Mouse (Mus musculus): ENCODE measurements around the gene Ifitm7. TPM values are rescaled to one million over a fixed set of nuclear protein-coding genes. Genes with fewer than 3 reads are reported as not detected.

The Ifitm7 gene
- polyA plus RNA-seq, 1 experiment from 2014 or later = 0.49 TPM

DNA sequence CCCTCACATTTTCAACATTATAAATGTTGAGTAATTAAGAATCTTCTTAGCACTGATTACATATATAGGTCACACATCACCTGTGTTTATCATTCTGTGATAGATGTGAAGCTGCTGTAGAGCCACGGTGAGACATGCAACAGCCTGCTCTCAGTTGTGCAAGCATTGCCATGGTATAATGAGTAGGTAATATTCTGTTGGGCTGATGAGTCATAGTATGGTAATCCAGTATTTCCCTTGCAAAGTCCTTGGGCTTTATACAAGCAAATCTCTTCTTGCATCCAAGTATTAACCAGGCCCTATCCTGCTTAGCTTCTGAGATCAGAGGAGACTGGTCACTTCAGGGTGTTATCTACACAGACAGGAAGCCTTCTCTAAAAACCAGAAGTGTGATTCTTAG is 17.6 kb downstream of the Ifitm7 start:
- Histone ChIP-seq H3K9ac (no peak overlapping the region), H3K4me2 (replicated peaks) (no peak overlapping the region), H3K4me1 (no peaks in the 10 kb centered on the region), H3K27ac (no peak overlapping the region), H3K9me3 (replicated peaks) (no peaks in the 10 kb centered on the region), H3K4me3 (no peak overlapping the region), H3K36me3 (no peaks in the 10 kb centered on the region), H3K27me3 (no peaks in the 10 kb centered on the region)
- WGBS = 97% methylated on average over 1 of the region's 1 CpGs
- ATAC-seq (ENCODE audit: low FRiP score) = no peak

DNA sequence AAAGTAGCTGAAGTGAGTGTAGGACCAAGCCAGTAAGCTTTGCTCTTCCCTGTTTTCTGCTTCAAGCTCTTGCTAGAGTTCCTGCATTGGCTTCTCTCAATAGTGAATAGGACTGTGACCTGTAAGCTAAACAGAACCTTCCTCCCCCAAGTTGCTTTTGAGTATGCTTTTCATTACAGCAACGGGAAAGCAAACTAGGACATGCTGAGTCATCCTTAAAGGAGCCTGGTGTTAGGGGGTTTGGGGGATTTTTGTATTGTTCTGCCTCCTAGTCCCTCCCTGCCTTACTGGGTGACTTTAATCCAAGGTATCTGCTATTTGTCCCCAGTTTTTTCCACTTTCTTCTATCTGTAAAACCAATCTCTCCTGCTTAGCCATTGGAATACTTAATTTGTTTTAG is 24.6 kb downstream of the Ifitm7 start:
- Histone ChIP-seq H3K4me3 (no peak overlapping the region), H3K9ac (no peak overlapping the region), H3K4me1 (no peaks in the 10 kb centered on the region), H3K36me3 (no peaks in the 10 kb centered on the region), H3K4me2 (replicated peaks) (no peak overlapping the region), H3K9me3 (replicated peaks) (no peaks in the 10 kb centered on the region), H3K27me3 (no peaks in the 10 kb centered on the region), H3K27ac (no peak overlapping the region)
- ATAC-seq (ENCODE audit: low FRiP score) = no peak
- WGBS = 42% methylated on average over 1 of the region's 1 CpGs

GRCm38 (mm10) chr16:13951245-13951644 is 35.4 kb downstream of the Ifitm7 start:
- H3K4me3 ChIP-seq = no peak overlapping the region

DNA sequence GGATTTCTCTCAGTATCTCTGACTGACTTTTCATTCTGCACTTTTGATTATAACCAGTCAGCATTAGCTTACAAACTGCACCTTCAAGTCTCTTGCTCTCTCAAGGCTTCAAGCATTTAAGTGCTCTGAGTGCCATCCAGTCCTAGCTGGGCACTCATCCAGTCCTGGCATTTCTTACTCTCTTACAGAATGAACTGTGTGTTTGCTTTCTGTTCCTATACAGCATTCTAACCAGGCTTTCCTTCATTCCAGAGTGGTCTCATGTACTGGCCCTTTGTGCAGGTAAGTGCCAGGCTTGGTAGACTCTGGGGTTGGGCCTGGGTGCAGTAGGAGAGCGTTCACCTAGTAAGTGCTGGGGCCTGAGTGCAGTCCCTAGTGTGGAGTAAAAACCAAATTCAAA is 40.4 kb downstream of the Ifitm7 start:
- Histone ChIP-seq H3K4me2 (replicated peaks) (no peak overlapping the region), H3K27me3 (peaks cover 7% of the 10 kb centered on the region), H3K36me3 (no peaks in the 10 kb centered on the region), H3K9me3 (replicated peaks) (no peaks in the 10 kb centered on the region), H3K4me1 (peaks cover 2% of the 10 kb centered on the region), H3K27ac (no peak overlapping the region), H3K4me3 (no peak overlapping the region), H3K9ac (no peak overlapping the region)
- 96% methylated on average over 1 of the region's 1 CpGs for WGBS
- ATAC-seq (ENCODE audit: low FRiP score) = no peak

More at GRCm38 (mm10) chr16:13951245-13951644, 35.4 kb downstream of the Ifitm7 start:
- Histone ChIP-seq H3K4me1 (no peaks in the 10 kb centered on the region), H3K27me3 (no peaks in the 10 kb centered on the region), H3K27ac (no peak overlapping the region), H3K36me3 (no peaks in the 10 kb centered on the region), H3K9me3 (replicated peaks) (no peaks in the 10 kb centered on the region), H3K9ac (no peak overlapping the region), H3K4me2 (replicated peaks) (no peak overlapping the region)
- ATAC-seq (ENCODE audit: low FRiP score) = no peak
- WGBS = 82% methylated on average over 3 of the region's 3 CpGs

- peaks cover 12% of the 10 kb centered on the region for H3K4me1 ChIP-seq
- peaks cover 13% of the 10 kb centered on the region for H3K27me3 ChIP-seq
- no peaks in the 10 kb centered on the region for H3K9me3 ChIP-seq (replicated peaks)
- no peaks in the 10 kb centered on the region for H3K36me3 ChIP-seq
- no peak overlapping the region for H3K9ac ChIP-seq
- ATAC-seq (ENCODE audit: low FRiP score) = no peak
- H3K27ac ChIP-seq = no peak overlapping the region
- WGBS = 81% methylated on average over 4 of the region's 4 CpGs
- no peak overlapping the region for H3K4me2 ChIP-seq (replicated peaks)
- no peak overlapping the region for H3K4me3 ChIP-seq
Observed at GRCm38 (mm10) chr16:13945153-13945552, 41.5 kb downstream of the Ifitm7 start.

DNA sequence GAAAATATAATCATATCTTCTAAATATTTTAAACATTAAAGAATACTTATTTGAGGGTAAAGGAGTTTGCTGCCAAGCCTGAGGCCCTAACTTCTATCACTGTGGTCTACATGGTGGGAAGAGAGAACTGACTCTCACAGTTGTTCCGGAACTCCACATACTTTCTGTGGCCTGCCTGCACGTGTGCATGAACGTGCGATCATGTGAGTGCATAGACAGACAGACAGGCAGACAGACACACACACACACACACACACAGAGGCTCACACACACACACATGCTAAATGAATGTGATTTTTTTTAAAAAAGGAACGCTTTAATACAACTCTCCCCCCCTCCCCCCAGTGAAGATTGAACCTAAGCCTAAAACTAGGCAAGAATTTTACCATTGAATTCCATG is 41.9 kb downstream of the Ifitm7 start:
- no peak for ATAC-seq (ENCODE audit: low FRiP score)
- H3K9me3 ChIP-seq (replicated peaks) = no peaks in the 10 kb centered on the region
- peaks cover 14% of the 10 kb centered on the region for H3K4me1 ChIP-seq
- no peak overlapping the region for H3K9ac ChIP-seq
- H3K4me3 ChIP-seq = no peak overlapping the region
- H3K4me2 ChIP-seq (replicated peaks) = no peak overlapping the region
- H3K27ac ChIP-seq = no peak overlapping the region
- peaks cover 13% of the 10 kb centered on the region for H3K27me3 ChIP-seq
- H3K36me3 ChIP-seq = no peaks in the 10 kb centered on the region
- 81% methylated on average over 5 of the region's 5 CpGs for WGBS

- Histone ChIP-seq H3K27ac (no peak overlapping the region), H3K36me3 (no peaks in the 10 kb centered on the region), H3K4me3 (no peak overlapping the region), H3K4me1 (peaks cover 14% of the 10 kb centered on the region), H3K9ac (no peak overlapping the region), H3K27me3 (peaks cover 13% of the 10 kb centered on the region), H3K4me2 (replicated peaks) (no peak overlapping the region), H3K9me3 (replicated peaks) (no peaks in the 10 kb centered on the region)
- WGBS = 63% methylated on average over 4 of the region's 4 CpGs
- no peak for ATAC-seq (ENCODE audit: low FRiP score)
Observed at GRCm38 (mm10) chr16:13944178-13944577, 42.5 kb downstream of the Ifitm7 start.

DNA sequence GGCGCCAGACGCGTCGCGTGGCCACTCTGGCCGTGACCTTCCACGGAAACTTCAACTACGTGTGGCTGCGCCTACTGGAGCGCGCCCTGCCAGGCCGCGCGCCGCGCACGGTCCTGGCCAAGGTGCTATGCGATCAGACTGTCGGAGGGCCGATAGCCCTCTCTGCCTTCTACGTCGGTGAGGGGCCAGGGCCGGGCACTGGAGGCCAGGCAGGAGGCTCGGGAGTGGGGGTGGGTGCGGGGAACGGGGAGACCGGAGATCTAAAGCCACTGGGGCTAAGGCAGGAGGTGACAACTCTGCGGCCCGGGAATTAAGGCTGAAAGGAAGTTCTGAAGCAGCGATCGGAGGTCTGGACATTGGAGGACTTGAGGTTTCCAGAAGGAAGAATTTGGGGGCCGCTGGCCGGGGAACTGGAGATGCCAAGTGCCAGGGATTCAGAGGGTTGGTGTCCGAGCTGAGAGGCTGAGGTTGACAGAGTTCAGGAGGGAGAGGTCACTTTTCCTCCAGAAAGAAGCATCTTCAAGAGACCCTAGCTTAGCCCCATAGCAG is 45.8 kb downstream of the Ifitm7 start:
- Histone ChIP-seq H3K4me1 (peaks cover 14% of the 10 kb centered on the region), H3K4me3 (peak overlapping the region; percentile 60), H3K9ac (peak overlapping the region; percentile 63), H3K27me3 (peaks cover 13% of the 10 kb centered on the region), H3K27ac (no peak overlapping the region), H3K9me3 (replicated peaks) (no peaks in the 10 kb centered on the region), H3K36me3 (no peaks in the 10 kb centered on the region), H3K4me2 (replicated peaks) (peak overlapping the region; percentile 98)
- ATAC-seq (ENCODE audit: low FRiP score) = peak; percentile 88
- WGBS = 2% methylated on average over 34 of the region's 34 CpGs

DNA sequence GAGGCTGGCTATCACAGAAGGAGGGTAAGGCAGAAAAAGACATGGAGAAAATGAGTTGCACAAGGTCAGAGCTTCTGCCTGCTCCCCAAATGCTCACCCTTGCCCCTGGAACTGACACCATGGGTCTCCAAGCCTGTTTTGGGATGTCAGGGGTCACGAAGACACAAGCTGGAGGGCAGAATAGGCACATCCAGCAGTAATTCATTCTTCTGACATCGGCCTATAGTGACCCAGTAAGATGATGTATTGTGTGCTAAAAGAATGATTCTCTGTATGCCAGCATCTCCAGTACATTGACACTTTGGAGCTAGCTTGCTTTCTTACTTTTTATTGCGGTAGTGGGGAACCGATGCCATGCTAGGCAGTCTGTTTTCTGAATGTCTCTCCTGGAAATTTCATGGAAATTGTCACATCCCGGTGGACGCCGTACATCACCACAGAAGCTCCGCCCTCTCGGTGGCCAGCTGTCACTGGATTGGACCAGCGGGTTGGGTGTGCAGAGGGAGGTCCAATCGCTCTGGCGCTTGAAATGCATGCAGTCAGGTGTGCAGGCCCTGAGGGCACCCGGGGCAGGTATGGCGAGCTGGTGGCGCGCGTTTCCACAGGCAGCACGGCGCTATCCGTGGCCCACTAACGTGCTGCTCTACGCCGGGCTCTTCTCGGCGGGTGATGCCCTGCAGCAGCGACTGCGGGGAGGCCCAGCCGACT is 46.4 kb downstream of the Ifitm7 start:
- Histone ChIP-seq H3K9me3 (replicated peaks) (no peaks in the 10 kb centered on the region), H3K9ac (peak overlapping the region; percentile 63), H3K27ac (no peak overlapping the region), H3K4me2 (replicated peaks) (peak overlapping the region; percentile 98), H3K4me3 (peak overlapping the region; percentile 60), H3K36me3 (no peaks in the 10 kb centered on the region), H3K4me1 (peaks cover 14% of the 10 kb centered on the region), H3K27me3 (peaks cover 13% of the 10 kb centered on the region)
- ATAC-seq (ENCODE audit: low FRiP score) = peak; percentile 98
- 4% methylated on average over 28 of the region's 28 CpGs for WGBS

Other genes starting within 250 kb of the Ifitm7 start
- gene Rrn3, start 206.2 kb downstream of the Ifitm7 start, polyA plus RNA-seq (2016; fragmentation: Nextera tagmentation; extraction: Ambion mirVana) = 124 and 127 TPM in 2 replicates
- 184 and 198 TPM in 2 replicates for gene Ntan1, start 168.0 kb downstream of the Ifitm7 start, polyA plus RNA-seq (2016; fragmentation: Nextera tagmentation; extraction: Ambion mirVana)
- gene Pdxdc1, start 83.8 kb downstream of the Ifitm7 start, polyA plus RNA-seq (2016; fragmentation: Nextera tagmentation; extraction: Ambion mirVana) = 83.0 and 90.7 TPM in 2 replicates
- gene Mpv17l, start 83.7 kb downstream of the Ifitm7 start, polyA plus RNA-seq (2016; fragmentation: Nextera tagmentation; extraction: Ambion mirVana) = 5.0 and 6.2 TPM in 2 replicates
- 52.8 and 54.4 TPM in 2 replicates for gene 2900011O08Rik, start 284 bp downstream of the Ifitm7 start, polyA plus RNA-seq (2016; fragmentation: Nextera tagmentation; extraction: Ambion mirVana)
- gene Nde1, start 176.4 kb upstream of the Ifitm7 start, polyA plus RNA-seq (2016; fragmentation: Nextera tagmentation; extraction: Ambion mirVana) = 96.3 and 102 TPM in 2 replicates
- gene Marf1, start 176.5 kb upstream of the Ifitm7 start, polyA plus RNA-seq (2016; fragmentation: Nextera tagmentation; extraction: Ambion mirVana) = 16.2 and 17.5 TPM in 2 replicates

All from hindbrain, embryonic 12.5 days (tissue).